Mouse (Mus musculus): ENCODE measurements around the gene Ostf1.
"Not testable (repeated sequence)": the region's sequence is repeated elsewhere in the genome, so short reads cannot be mapped to it uniquely, and the experiment has no call there.

The Ostf1 gene

GRCm38 (mm10) chr19:18598265-18598926, 33.2 kb downstream of the Ostf1 start:
- DNase-seq (ENCODE audit: inconsistent ontology term) = peak; percentile 62

GRCm38 (mm10) chr19:18597772-18598171, 33.9 kb downstream of the Ostf1 start:
- DNase-seq (ENCODE audit: inconsistent ontology term) = no peak

GRCm38 (mm10) chr19:18596876-18597275, 34.7 kb downstream of the Ostf1 start:
- no peak for DNase-seq (ENCODE audit: inconsistent ontology term)

GRCm38 (mm10) chr19:18593722-18594121, 37.9 kb downstream of the Ostf1 start:
- DNase-seq (ENCODE audit: inconsistent ontology term) = no peak

- no peak for DNase-seq (ENCODE audit: inconsistent ontology term)
Observed at GRCm38 (mm10) chr19:18592919-18593318, 38.7 kb downstream of the Ostf1 start.

GRCm38 (mm10) chr19:18590942-18591354, 40.7 kb downstream of the Ostf1 start:
- DNase-seq (ENCODE audit: inconsistent ontology term) = no peak

GRCm38 (mm10) chr19:18590234-18590633, 41.4 kb downstream of the Ostf1 start:
- no peak for DNase-seq (ENCODE audit: inconsistent ontology term)

- DNase-seq (ENCODE audit: inconsistent ontology term) = no peak
Observed at GRCm38 (mm10) chr19:18589276-18589675, 42.3 kb downstream of the Ostf1 start.

GRCm38 (mm10) chr19:18588801-18589200, 42.8 kb downstream of the Ostf1 start:
- not testable (repeated sequence) for DNase-seq (ENCODE audit: inconsistent ontology term)

GRCm38 (mm10) chr19:18588243-18588642, 43.4 kb downstream of the Ostf1 start:
- DNase-seq (ENCODE audit: inconsistent ontology term) = no peak

GRCm38 (mm10) chr19:18587118-18587517, 44.5 kb downstream of the Ostf1 start:
- DNase-seq (ENCODE audit: inconsistent ontology term) = no peak

GRCm38 (mm10) chr19:18584621-18585020, 47.0 kb downstream of the Ostf1 start:
- no peak for DNase-seq (ENCODE audit: inconsistent ontology term)

GRCm38 (mm10) chr19:18583706-18584105, 47.9 kb downstream of the Ostf1 start:
- no peak for DNase-seq (ENCODE audit: inconsistent ontology term)

GRCm38 (mm10) chr19:18582887-18583286, 48.7 kb downstream of the Ostf1 start:
- no peak for DNase-seq (ENCODE audit: inconsistent ontology term)

GRCm38 (mm10) chr19:18582226-18582625, 49.4 kb downstream of the Ostf1 start:
- no peak for DNase-seq (ENCODE audit: inconsistent ontology term)

GRCm38 (mm10) chr19:18581046-18581445, 50.6 kb downstream of the Ostf1 start:
- DNase-seq (ENCODE audit: inconsistent ontology term) = no peak

GRCm38 (mm10) chr19:18579012-18579358, 52.6 kb downstream of the Ostf1 start:
- DNase-seq (ENCODE audit: inconsistent ontology term) = no peak

- no peak for DNase-seq (ENCODE audit: inconsistent ontology term)
Observed at GRCm38 (mm10) chr19:18578216-18579011, 53.2 kb downstream of the Ostf1 start.

GRCm38 (mm10) chr19:18577348-18577747, 54.3 kb downstream of the Ostf1 start:
- DNase-seq (ENCODE audit: inconsistent ontology term) = no peak

GRCm38 (mm10) chr19:18575891-18576290, 55.7 kb downstream of the Ostf1 start:
- no peak for DNase-seq (ENCODE audit: inconsistent ontology term)

GRCm38 (mm10) chr19:18573907-18574306, 57.7 kb downstream of the Ostf1 start:
- DNase-seq (ENCODE audit: inconsistent ontology term) = no peak

- DNase-seq (ENCODE audit: inconsistent ontology term) = no peak
Observed at GRCm38 (mm10) chr19:18573443-18573842, 58.2 kb downstream of the Ostf1 start.

GRCm38 (mm10) chr19:18569496-18569895, 62.1 kb downstream of the Ostf1 start:
- DNase-seq (ENCODE audit: inconsistent ontology term) = no peak

All from Muller cell, postnatal 12 days (primary cell).